In genomic region chr2:35621225-35621519, GRCm38 (mm10) we compare ENCODE assay signal across 11 mouse cellular contexts.
DNase-seq lines count a peak whose midpoint lies in the region; ATAC-seq lines count a peak whose summit lies in the region.
"Had no signal": no experiment of that assay in that cellular context is flagged by ENCODE, and none has a peak within 500 bp of the region (broad histone marks: within the 10 kb centered on the region; RNA-seq: fewer than 3 reads in every experiment).

No protein-coding gene starts in this region.

- 90% methylated on average over 2 of the region's 2 CpGs for WGBS in forebrain, embryonic 10.5 days
- 87% methylated on average over 2 of the region's 2 CpGs for WGBS in forebrain, embryonic 12.5 days
- WGBS in hindbrain, embryonic 10.5 days = 87% methylated on average over 2 of the region's 2 CpGs
- WGBS in hindbrain, embryonic 11.5 days = 87% methylated on average over 2 of the region's 2 CpGs
- 90% methylated on average over 2 of the region's 2 CpGs for WGBS in neural tube, embryonic 12.5 days

- H3K36me3 ChIP-seq in forebrain, embryonic 10.5 days (replicated peaks) = peaks cover 5% of the 10 kb centered on the region; the same call in 1 of the 2 replicates
- no peaks in the 10 kb centered on the region for H3K36me3 ChIP-seq in forebrain, embryonic 12.5 days (replicated peaks)
- H3K36me3 ChIP-seq in hindbrain, embryonic 10.5 days = no peaks in the 10 kb centered on the region; the same call in 1 of the 2 replicates
- H3K36me3 ChIP-seq in hindbrain, embryonic 11.5 days (ENCODE audit: control insufficient read depth, insufficient read depth, low read length) = no peaks in the 10 kb centered on the region
- H3K36me3 ChIP-seq in neural tube, embryonic 12.5 days = no peaks in the 10 kb centered on the region
- H3K36me3 ChIP-seq: liver, embryonic 15.5 days had no signal

- DNase-seq in forebrain, embryonic 10.5 days (ENCODE audit: extremely low spot score, low spot score) = no peak
- DNase-seq in hindbrain, embryonic 10.5 days (ENCODE audit: low spot score) = no peak
- DNase-seq in hindbrain, embryonic 11.5 days (ENCODE audit: low spot score) = no peak
- no peak for DNase-seq in neural tube, embryonic 10.5 days (ENCODE audit: extremely low spot score, low spot score)
- DNase-seq in left cerebral cortex, postnatal 4 days = no peak

- H3K9ac ChIP-seq in forebrain, embryonic 12.5 days = no peak overlapping the region
- no peak overlapping the region for H3K9ac ChIP-seq in hindbrain, embryonic 11.5 days (ENCODE audit: low read depth, low read length)
- no peak overlapping the region for H3K9ac ChIP-seq in neural tube, embryonic 12.5 days

- intact Hi-C loops in left cerebral cortex, postnatal 4 days (cut with DNase I) = no loop called here

- peaks cover 89% of the 10 kb centered on the region for H3K4me1 ChIP-seq in forebrain, embryonic 10.5 days
- H3K4me1 ChIP-seq in forebrain, embryonic 12.5 days = peaks cover 69% of the 10 kb centered on the region
- peaks cover 97% of the 10 kb centered on the region for H3K4me1 ChIP-seq in hindbrain, embryonic 10.5 days (replicated peaks)
- H3K4me1 ChIP-seq in hindbrain, embryonic 11.5 days (replicated peaks; ENCODE audit: control insufficient read depth, insufficient read depth, low read length) = peaks cover 27% of the 10 kb centered on the region
- peaks cover 64% of the 10 kb centered on the region for H3K4me1 ChIP-seq in neural tube, embryonic 12.5 days

- H3K27ac ChIP-seq in forebrain, embryonic 10.5 days = peak overlapping the region; percentile 94; the same call in 1 of the 2 replicates
- H3K27ac ChIP-seq in forebrain, embryonic 12.5 days = no peak overlapping the region
- peak overlapping the region; percentile 95 for H3K27ac ChIP-seq in hindbrain, embryonic 10.5 days
- no peak overlapping the region for H3K27ac ChIP-seq in hindbrain, embryonic 11.5 days (ENCODE audit: low read depth, low read length)
- H3K27ac ChIP-seq in neural tube, embryonic 12.5 days = no peak overlapping the region
- H3K27ac ChIP-seq: left cerebral cortex, adult 2 months; liver, embryonic 15.5 days had no signal

- H3K9me3 ChIP-seq in forebrain, embryonic 10.5 days = no peaks in the 10 kb centered on the region
- no peaks in the 10 kb centered on the region for H3K9me3 ChIP-seq in forebrain, embryonic 12.5 days
- H3K9me3 ChIP-seq in hindbrain, embryonic 10.5 days = no peaks in the 10 kb centered on the region
- no peaks in the 10 kb centered on the region for H3K9me3 ChIP-seq in hindbrain, embryonic 11.5 days (ENCODE audit: control insufficient read depth, low read length)
- no peaks in the 10 kb centered on the region for H3K9me3 ChIP-seq in neural tube, embryonic 12.5 days
- H3K9me3 ChIP-seq: liver, embryonic 15.5 days; megakaryocyte, embryonic 14.5 days had no signal

- H3K4me2 ChIP-seq in forebrain, embryonic 12.5 days = no peak overlapping the region
- no peak overlapping the region for H3K4me2 ChIP-seq in hindbrain, embryonic 11.5 days (replicated peaks; ENCODE audit: low read depth, low read length)
- peak overlapping the region; percentile 87; the same call in 1 of the 2 replicates for H3K4me2 ChIP-seq in neural tube, embryonic 12.5 days (replicated peaks)

- no peak for ATAC-seq in forebrain, embryonic 12.5 days (ENCODE audit: low FRiP score)
- ATAC-seq in hindbrain, embryonic 11.5 days (ENCODE audit: low FRiP score) = no peak
- ATAC-seq in neural tube, embryonic 12.5 days (ENCODE audit: low FRiP score, low read depth) = no peak
- ATAC-seq in megakaryocyte, adult 5-6 weeks (ENCODE audit: poor library complexity, severe bottlenecking) = no peak

- no peak overlapping the region for H3K4me3 ChIP-seq in forebrain, embryonic 10.5 days
- H3K4me3 ChIP-seq in forebrain, embryonic 12.5 days (replicated peaks) = no peak overlapping the region
- peak overlapping the region; percentile 73; the same call in 1 of the 2 replicates for H3K4me3 ChIP-seq in hindbrain, embryonic 10.5 days
- no peak overlapping the region for H3K4me3 ChIP-seq in hindbrain, embryonic 11.5 days (ENCODE audit: low read depth, low read length)
- H3K4me3 ChIP-seq in neural tube, embryonic 12.5 days = no peak overlapping the region

- H3K27me3 ChIP-seq in forebrain, embryonic 10.5 days (ENCODE audit: poor library complexity, severe bottlenecking) = no peaks in the 10 kb centered on the region; the same call in 1 of the 2 replicates
- H3K27me3 ChIP-seq in forebrain, embryonic 12.5 days = no peaks in the 10 kb centered on the region
- H3K27me3 ChIP-seq in hindbrain, embryonic 10.5 days (ENCODE audit: insufficient read depth, poor library complexity, severe bottlenecking) = no peaks in the 10 kb centered on the region
- no peaks in the 10 kb centered on the region for H3K27me3 ChIP-seq in hindbrain, embryonic 11.5 days (ENCODE audit: control insufficient read depth, insufficient read depth, low read length)
- no peaks in the 10 kb centered on the region for H3K27me3 ChIP-seq in neural tube, embryonic 12.5 days (replicated peaks)

Comparison
In these comparisons a context has a peak if more than half of its experiments do, and no peak if none do; other contexts are left out.
1. H3K27ac ChIP-seq: peak in forebrain, embryonic 10.5 days (single experiment) and hindbrain, embryonic 10.5 days (single experiment); none in forebrain, embryonic 12.5 days (single experiment), hindbrain, embryonic 11.5 days (single experiment) and neural tube, embryonic 12.5 days (single experiment).